Mouse (Mus musculus): ENCODE measurements around the gene Plce1. TPM values are rescaled to one million over a fixed set of nuclear protein-coding genes. Genes with fewer than 3 reads are reported as not detected.

Plce1 gene
- total and polyA plus RNA-seq, 2 experiments from 2014 or later = 5.2 to 10.0 TPM

DNA sequence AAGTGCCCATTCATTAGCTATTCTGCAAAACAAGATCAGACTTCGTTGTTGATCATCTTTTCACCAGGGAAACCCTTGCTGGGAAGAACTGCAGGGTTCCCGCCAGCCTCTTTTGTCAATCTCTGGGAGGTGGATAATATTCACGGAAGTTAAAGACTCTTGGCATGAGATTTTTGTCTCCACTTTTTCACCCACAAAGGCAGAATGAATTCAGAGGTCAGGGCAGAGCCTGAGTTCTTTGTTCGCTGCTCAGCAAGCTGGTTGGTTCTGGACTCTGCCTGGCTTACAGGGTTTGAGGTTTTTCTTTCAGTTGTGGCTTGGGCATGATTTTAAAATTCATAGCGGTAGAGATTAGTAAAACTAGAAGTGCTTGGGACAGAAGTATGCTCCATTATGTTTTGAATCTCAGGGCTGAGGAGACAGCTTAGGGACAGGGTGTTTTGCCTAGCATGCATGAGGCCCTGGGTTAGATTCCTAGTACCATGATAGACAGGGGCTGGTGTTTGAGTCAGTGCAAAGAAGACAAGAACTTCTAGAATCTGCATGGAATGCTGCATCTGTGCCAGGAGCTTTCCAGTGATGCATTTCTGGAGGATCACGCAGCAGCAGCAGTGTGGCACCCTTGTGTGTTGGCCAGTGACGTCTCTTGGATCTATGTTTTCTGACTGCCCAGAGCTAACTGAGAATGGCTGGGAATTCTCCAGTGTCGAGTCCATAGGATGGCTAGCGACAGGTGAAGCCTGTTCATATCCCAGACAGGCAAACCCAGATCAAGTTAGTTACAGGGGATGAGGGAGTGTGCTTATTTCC lies 7.4 kb downstream of the Plce1 start:
- no peaks in the 10 kb centered on the region for H3K4me1 ChIP-seq (ENCODE audit: insufficient read depth, low read length)
- H3K9me3 ChIP-seq (ENCODE audit: low read length) = no peaks in the 10 kb centered on the region
- no peak overlapping the region for H3K4me3 ChIP-seq (ENCODE audit: low read length)
- 28% methylated on average over 9 of the region's 9 CpGs for WGBS
- no peak for TF ChIP-seq CTCF (IDR thresholded peaks at IDR 0.05; ENCODE audit: low read depth)
- no peaks in the 10 kb centered on the region for H3K36me3 ChIP-seq (ENCODE audit: insufficient read depth, low read length)
- H3K27ac ChIP-seq = peak overlapping the region; percentile 65; the same call in 1 of the 2 replicates
- no peak overlapping the region for H3K9ac ChIP-seq (replicated peaks; ENCODE audit: low read length)
- DNase-seq (ENCODE audit: low spot score) = peak; percentile 43
- H3K4me2 ChIP-seq (ENCODE audit: low read depth, low read length) = no peak overlapping the region
- no peaks in the 10 kb centered on the region for H3K27me3 ChIP-seq (ENCODE audit: insufficient read depth, low read length)
- peak; percentile 72 for ATAC-seq

DNA sequence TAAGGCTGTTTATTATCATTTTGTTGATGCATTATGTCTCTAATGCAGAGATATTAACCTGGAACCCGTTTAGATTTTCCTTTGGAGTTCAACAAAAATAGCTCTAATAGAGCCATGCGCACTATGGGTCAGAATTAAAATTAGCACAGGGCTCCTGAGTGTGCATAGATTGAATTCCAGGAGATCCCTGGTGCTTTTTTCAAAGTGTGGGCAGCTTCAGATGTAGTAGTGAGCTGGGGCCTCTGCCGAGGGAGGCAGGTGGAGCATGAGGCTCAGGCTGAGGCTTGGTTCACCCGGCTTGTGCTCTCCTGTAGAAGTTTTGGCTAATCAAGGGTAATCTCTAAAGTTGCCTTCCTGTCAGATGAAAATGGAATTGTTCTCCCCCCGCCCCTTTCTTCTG lies 17.3 kb downstream of the Plce1 start:
- no peak overlapping the region for H3K4me2 ChIP-seq (ENCODE audit: low read depth, low read length)
- H3K9ac ChIP-seq (replicated peaks; ENCODE audit: low read length) = no peak overlapping the region
- H3K27ac ChIP-seq = no peak overlapping the region
- no peak for TF ChIP-seq CTCF (IDR thresholded peaks at IDR 0.05; ENCODE audit: low read depth)
- no peak for ATAC-seq
- H3K4me3 ChIP-seq (ENCODE audit: low read length) = no peak overlapping the region
- H3K9me3 ChIP-seq (ENCODE audit: low read length) = no peaks in the 10 kb centered on the region
- H3K27me3 ChIP-seq (ENCODE audit: insufficient read depth, low read length) = no peaks in the 10 kb centered on the region
- no peaks in the 10 kb centered on the region for H3K4me1 ChIP-seq (ENCODE audit: insufficient read depth, low read length)
- WGBS = 81% methylated on average over 5 of the region's 5 CpGs
- no peak for DNase-seq (ENCODE audit: low spot score)
- no peaks in the 10 kb centered on the region for H3K36me3 ChIP-seq (ENCODE audit: insufficient read depth, low read length)

DNA sequence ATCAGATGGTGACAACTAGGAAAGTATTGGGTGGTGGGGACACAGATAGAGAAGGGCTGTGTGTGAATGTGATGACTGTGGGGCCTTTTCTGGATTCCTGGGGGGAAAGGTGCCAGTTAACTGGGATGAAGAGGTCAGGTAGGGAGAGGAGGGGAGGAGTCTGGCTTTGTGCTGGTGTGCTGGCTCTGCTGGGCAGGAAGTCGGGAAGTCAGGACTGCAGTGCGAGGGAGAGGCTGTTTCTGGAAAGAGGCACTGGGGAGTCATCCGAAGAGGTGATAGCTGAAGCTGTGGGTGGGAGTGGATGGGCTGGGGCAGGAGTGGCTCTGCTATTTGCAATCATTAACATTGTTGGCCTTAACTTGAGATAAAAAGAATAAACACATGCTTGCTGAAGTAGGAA lies 23.7 kb downstream of the Plce1 start:
- H3K4me2 ChIP-seq (ENCODE audit: low read depth, low read length) = no peak overlapping the region
- no peaks in the 10 kb centered on the region for H3K27me3 ChIP-seq (ENCODE audit: insufficient read depth, low read length)
- ATAC-seq (no peak), DNase-seq (ENCODE audit: low spot score) (no peak)
- no peaks in the 10 kb centered on the region for H3K4me1 ChIP-seq (ENCODE audit: insufficient read depth, low read length)
- no peak overlapping the region for H3K4me3 ChIP-seq (ENCODE audit: low read length)
- H3K9ac ChIP-seq (replicated peaks; ENCODE audit: low read length) = no peak overlapping the region
- no peaks in the 10 kb centered on the region for H3K36me3 ChIP-seq (ENCODE audit: insufficient read depth, low read length)
- no peaks in the 10 kb centered on the region for H3K9me3 ChIP-seq (ENCODE audit: low read length)
- no peak for TF ChIP-seq CTCF (IDR thresholded peaks at IDR 0.05; ENCODE audit: low read depth)
- 65% methylated on average over 3 of the region's 3 CpGs for WGBS
- no peak overlapping the region for H3K27ac ChIP-seq

DNA sequence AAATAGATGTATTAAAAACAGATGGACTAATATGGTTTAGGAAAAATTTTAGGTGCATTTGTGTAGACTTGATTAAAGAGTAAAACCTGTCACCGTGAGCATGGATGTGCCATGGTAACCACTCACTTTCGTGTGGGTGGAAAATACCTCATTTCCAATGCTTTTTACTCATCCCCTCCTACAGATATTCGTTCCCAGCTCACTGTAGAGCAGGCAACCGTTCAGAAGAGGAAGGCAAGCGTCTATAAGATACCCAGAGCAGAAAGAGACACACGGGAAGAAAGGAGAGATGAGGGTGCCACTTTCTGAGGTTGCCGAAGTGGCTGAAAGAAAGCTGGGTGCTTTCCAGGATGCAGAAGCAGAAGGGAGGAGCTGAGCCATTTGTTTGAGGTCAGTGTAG lies 25.2 kb downstream of the Plce1 start:
- Histone ChIP-seq H3K36me3 (ENCODE audit: insufficient read depth, low read length) (no peaks in the 10 kb centered on the region), H3K9me3 (ENCODE audit: low read length) (no peaks in the 10 kb centered on the region), H3K27me3 (ENCODE audit: insufficient read depth, low read length) (no peaks in the 10 kb centered on the region), H3K4me1 (ENCODE audit: insufficient read depth, low read length) (no peaks in the 10 kb centered on the region), H3K9ac (replicated peaks; ENCODE audit: low read length) (no peak overlapping the region), H3K4me2 (ENCODE audit: low read depth, low read length) (no peak overlapping the region), H3K27ac (no peak overlapping the region), H3K4me3 (ENCODE audit: low read length) (no peak overlapping the region)
- DNase-seq (ENCODE audit: low spot score) (no peak), ATAC-seq (no peak)
- TF ChIP-seq CTCF (IDR thresholded peaks at IDR 0.05; ENCODE audit: low read depth) = no peak
- 84% methylated on average over 7 of the region's 7 CpGs for WGBS

DNA sequence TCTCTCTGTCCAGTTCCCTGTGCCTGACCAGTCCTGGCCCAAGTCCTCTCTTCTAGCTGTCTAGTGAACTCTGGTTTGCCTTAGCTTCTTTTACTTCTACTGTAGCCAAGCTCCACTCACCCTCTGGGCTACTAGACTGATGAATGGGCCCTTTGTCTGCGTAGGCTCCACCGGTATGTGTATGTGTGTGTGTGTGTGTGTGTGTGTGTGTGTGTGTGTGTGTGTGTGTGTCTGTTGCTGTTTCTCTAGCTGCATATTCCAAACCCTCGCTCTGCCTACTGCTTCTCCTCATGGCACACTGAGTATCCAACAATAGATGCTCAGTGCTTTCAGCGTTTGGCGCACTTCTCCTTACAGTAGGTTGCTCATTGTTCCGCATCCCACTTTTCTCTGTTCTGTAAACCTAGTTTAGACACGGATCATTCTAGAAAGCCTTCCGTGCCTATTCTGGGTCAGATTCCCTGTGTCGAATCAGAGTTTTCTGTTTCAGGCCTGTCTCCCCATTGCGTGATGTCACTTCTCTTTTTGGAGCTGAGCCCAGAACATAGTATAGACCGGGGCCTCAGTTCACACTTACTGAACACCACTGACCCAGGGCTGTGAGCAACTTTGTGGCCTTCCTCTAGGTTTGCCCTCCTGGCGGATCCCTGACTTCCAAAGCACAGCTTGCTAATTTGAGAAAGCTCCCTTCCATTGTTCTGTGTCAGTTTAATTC lies 26.5 kb downstream of the Plce1 start:
- H3K27ac ChIP-seq = peak overlapping the region; percentile 58; the same call in 1 of the 2 replicates

DNA sequence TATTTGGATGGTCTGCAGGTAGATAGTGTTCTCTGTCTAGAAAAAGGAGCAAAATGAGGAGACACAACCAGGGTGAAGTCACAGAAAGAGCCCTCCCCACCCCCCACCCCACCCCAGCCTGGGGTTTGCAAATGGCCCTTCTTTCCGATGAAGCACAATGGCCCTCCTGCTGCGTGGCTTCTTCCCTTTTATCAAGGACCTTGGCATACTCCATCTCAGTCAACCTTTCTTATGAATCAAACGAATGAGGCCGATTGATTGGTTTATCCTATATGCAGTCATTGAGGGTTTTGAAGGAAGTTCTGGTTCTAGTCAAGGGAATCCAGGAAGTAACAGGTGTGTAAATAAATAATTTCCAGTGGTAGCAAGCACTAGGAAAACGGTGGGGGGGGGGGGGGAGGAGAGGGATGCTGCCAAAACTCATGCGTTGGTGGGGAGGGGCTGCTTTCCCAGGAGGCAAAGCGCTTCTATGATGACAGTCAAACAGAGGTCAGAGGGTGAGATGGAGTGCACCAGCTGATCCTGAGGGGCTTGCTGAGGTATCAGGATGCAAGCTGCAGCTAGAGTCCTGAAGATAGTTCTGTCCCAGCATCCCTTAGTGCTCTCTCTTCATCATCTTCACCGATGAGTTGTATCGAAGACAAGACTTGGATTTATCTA lies 27.2 kb downstream of the Plce1 start:
- no peak overlapping the region for H3K4me2 ChIP-seq (ENCODE audit: low read depth, low read length)
- no peak for TF ChIP-seq CTCF (IDR thresholded peaks at IDR 0.05; ENCODE audit: low read depth)

More for the DNA sequence above, 26.5 kb downstream of the Plce1 start:
- Histone ChIP-seq H3K9me3 (ENCODE audit: low read length) (no peaks in the 10 kb centered on the region), H3K9ac (replicated peaks; ENCODE audit: low read length) (no peak overlapping the region), H3K4me1 (ENCODE audit: insufficient read depth, low read length) (no peaks in the 10 kb centered on the region), H3K4me2 (ENCODE audit: low read depth, low read length) (no peak overlapping the region), H3K4me3 (ENCODE audit: low read length) (no peak overlapping the region), H3K27me3 (ENCODE audit: insufficient read depth, low read length) (no peaks in the 10 kb centered on the region), H3K36me3 (ENCODE audit: insufficient read depth, low read length) (no peaks in the 10 kb centered on the region)
- WGBS = 38% methylated on average over 12 of the region's 12 CpGs
- DNase-seq (ENCODE audit: low spot score) (peak; percentile 48), ATAC-seq (peak; percentile 84)
- no peak for TF ChIP-seq CTCF (IDR thresholded peaks at IDR 0.05; ENCODE audit: low read depth)

More for the DNA sequence above, 27.2 kb downstream of the Plce1 start:
- Histone ChIP-seq H3K36me3 (ENCODE audit: insufficient read depth, low read length) (no peaks in the 10 kb centered on the region), H3K9me3 (ENCODE audit: low read length) (no peaks in the 10 kb centered on the region), H3K27ac (no peak overlapping the region; the same call in 1 of the 2 replicates), H3K9ac (replicated peaks; ENCODE audit: low read length) (no peak overlapping the region), H3K4me3 (ENCODE audit: low read length) (no peak overlapping the region), H3K4me1 (ENCODE audit: insufficient read depth, low read length) (no peaks in the 10 kb centered on the region), H3K27me3 (ENCODE audit: insufficient read depth, low read length) (no peaks in the 10 kb centered on the region)
- 56% methylated on average over 9 of the region's 9 CpGs for WGBS
- ATAC-seq (no peak), DNase-seq (ENCODE audit: low spot score) (no peak)
